Mouse (Mus musculus) embryonic facial prominence, embryonic 11.5 days (tissue): ENCODE measurements at regions not wholly inside any gene's neighbourhood (a gene's known extent, or its start where the extent isn't known, plus 50 kb on each side); places are given as distances from the start of the nearest gene placed in this dataset.

Source experiments
- ATAC-seq: fragments of 200-750 bp; cut with Nextera tagmentation; replicated peaks from 2 replicates; pipeline ENCODE4 v1.8.0; 2017; ENCODE audit warnings: low read depth; ENCODE audit not compliant: insufficient number of reproducible peaks, low FRiP score, low TSS enrichment
- DNase-seq: peaks from one replicate; pipeline ENCODE4 v3.0.0-alpha.2; 2015; ENCODE audit warnings: low spot score
- H3K27ac ChIP-seq: fragments of 300-500 bp; sonication (generic); replicated peaks from 2 replicates; pipeline ENCODE4 v1.5.1; 2014; ENCODE audit warnings: mild to moderate bottlenecking, low read depth, low read length, control low read depth
- H3K27me3 ChIP-seq: fragments of 300-500 bp; sonication (generic); 2 replicates; pipeline ENCODE4 v1.6.1; 2014; ENCODE audit warnings: mild to moderate bottlenecking, low read length, moderate library complexity, mixed read lengths; ENCODE audit not compliant: control insufficient read depth, insufficient read depth
- H3K36me3 ChIP-seq: fragments of 300-500 bp; sonication (generic); replicated peaks from 2 replicates; pipeline ENCODE4 v1.6.1; 2014; ENCODE audit warnings: low read depth, mild to moderate bottlenecking, low read length, moderate library complexity, mixed read lengths; ENCODE audit not compliant: control insufficient read depth, insufficient read depth
- H3K4me1 ChIP-seq: fragments of 300-500 bp; sonication (generic); 2 replicates; pipeline ENCODE4 v1.6.1; 2014; ENCODE audit warnings: low read length, mixed read lengths; ENCODE audit not compliant: control insufficient read depth, insufficient read depth
- H3K4me2 ChIP-seq: fragments of 300-500 bp; sonication (generic); 2 replicates; pipeline ENCODE4 v1.6.1; 2014; ENCODE audit warnings: low read depth, mild to moderate bottlenecking, control low read depth, low read length, moderate library complexity
- H3K4me3 ChIP-seq: fragments of 300-500 bp; sonication (generic); 2 replicates; pipeline ENCODE4 v1.5.1; 2014; ENCODE audit warnings: low read depth, low read length, control low read depth
- H3K9ac ChIP-seq: fragments of 300-500 bp; sonication (generic); replicated peaks from 2 replicates; pipeline ENCODE4 v1.6.1; 2014; ENCODE audit warnings: mild to moderate bottlenecking, control low read depth, low read length
- H3K9me3 ChIP-seq: fragments of 300-500 bp; sonication (generic); replicated peaks from 2 replicates; pipeline ENCODE4 v1.6.1; 2016; ENCODE audit warnings: mild to moderate bottlenecking, low read length, inconsistent platforms, mixed read lengths; ENCODE audit not compliant: control insufficient read depth
- WGBS: fragments of 180-500 bp; shearing (Covaris S2); extraction: QIAGEN DNeasy Blood & Tissue Kit; methylation state at CpG from one replicate; pipeline ENCODE4 v1.1.7; 2014; 5-methylcytosine and 5-hydroxymethylcytosine counted together

GRCm38 (mm10) chrX:108608446-108608845, 56.2 kb downstream of the Gm379 start:
- H3K4me1 ChIP-seq = no peaks in the 10 kb centered on the region
- H3K4me3 ChIP-seq = no peak overlapping the region
- no peaks in the 10 kb centered on the region for H3K36me3 ChIP-seq
- ATAC-seq (no peak), DNase-seq (no peak)
- H3K9me3 ChIP-seq = no peaks in the 10 kb centered on the region
- H3K27ac ChIP-seq = no peak overlapping the region
- H3K9ac ChIP-seq = no peak overlapping the region
- H3K27me3 ChIP-seq = no peaks in the 10 kb centered on the region
- no peak overlapping the region for H3K4me2 ChIP-seq

DNA sequence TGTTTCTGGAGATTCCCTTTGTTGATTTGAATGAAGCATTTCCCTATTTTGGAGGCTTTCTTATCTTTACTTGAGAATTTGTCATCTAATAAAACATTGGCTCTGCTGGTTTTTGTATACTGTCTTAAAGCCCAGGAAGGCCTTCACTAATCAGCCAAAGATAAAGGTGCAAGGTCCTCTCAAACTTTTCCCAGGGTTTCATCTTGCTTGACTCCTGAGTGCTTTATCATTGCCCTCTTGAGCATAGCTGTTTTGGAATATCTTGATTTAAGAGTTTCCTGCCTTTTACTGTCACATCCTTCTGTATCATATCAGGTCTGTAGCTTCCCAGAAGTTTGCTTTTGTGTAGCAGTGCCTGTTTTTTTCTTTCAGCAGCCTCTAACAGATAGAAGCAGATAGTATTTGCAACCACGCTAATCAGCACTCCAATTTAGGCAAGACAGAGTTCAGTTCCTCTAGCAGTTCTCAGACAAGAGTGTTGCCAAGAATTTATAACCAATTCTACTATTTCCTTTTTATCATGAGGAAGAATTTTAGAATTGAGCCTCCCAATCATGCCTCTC, 64.7 kb downstream of the Gm379 start:
- no peaks in the 10 kb centered on the region for H3K36me3 ChIP-seq
- H3K4me2 ChIP-seq = no peak overlapping the region
- no peaks in the 10 kb centered on the region for H3K4me1 ChIP-seq
- ATAC-seq (no peak), DNase-seq (no peak)
- H3K4me3 ChIP-seq = no peak overlapping the region
- WGBS = 77% methylated on average over 1 of the region's 1 CpGs
- no peak overlapping the region for H3K27ac ChIP-seq
- H3K9ac ChIP-seq = no peak overlapping the region
- H3K9me3 ChIP-seq = no peaks in the 10 kb centered on the region
- H3K27me3 ChIP-seq = no peaks in the 10 kb centered on the region

DNA sequence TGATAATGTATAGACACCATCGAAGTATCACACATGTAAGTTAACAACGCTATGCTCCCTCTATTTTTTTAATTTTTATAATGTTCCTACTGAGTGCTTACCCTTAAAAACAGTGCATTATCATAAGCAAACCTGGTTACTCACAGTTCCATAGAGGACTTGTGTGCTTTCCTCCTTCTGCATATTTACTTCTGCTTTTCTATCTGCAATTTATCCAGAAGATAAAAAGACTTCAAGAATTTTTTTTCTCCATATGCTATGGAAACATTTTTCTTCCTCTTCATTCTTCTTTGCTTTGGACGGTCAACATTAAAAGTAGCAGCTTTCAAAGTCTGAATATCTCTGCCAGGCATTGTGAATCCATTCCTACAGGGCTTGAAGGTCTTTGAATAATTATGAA, 102.7 kb downstream of the Gm379 start:
- H3K4me3 ChIP-seq = no peak overlapping the region
- 75% methylated on average over 3 of the region's 3 CpGs for WGBS
- no peak overlapping the region for H3K4me2 ChIP-seq
- H3K9me3 ChIP-seq = no peaks in the 10 kb centered on the region
- H3K4me1 ChIP-seq = no peaks in the 10 kb centered on the region
- no peak overlapping the region for H3K9ac ChIP-seq
- DNase-seq = no peak
- H3K36me3 ChIP-seq = no peaks in the 10 kb centered on the region
- H3K27me3 ChIP-seq = no peaks in the 10 kb centered on the region
- no peak overlapping the region for H3K27ac ChIP-seq
- ATAC-seq = no peak

GRCm38 (mm10) chrX:108543149-108543548, 121.5 kb downstream of the Gm379 start:
- ATAC-seq (no peak), DNase-seq (no peak)
- Histone ChIP-seq H3K9me3 (no peaks in the 10 kb centered on the region), H3K36me3 (no peaks in the 10 kb centered on the region), H3K27ac (no peak overlapping the region), H3K4me1 (no peaks in the 10 kb centered on the region), H3K27me3 (no peaks in the 10 kb centered on the region), H3K9ac (no peak overlapping the region), H3K4me3 (no peak overlapping the region), H3K4me2 (no peak overlapping the region)
- WGBS = 86% methylated on average over 2 of the region's 2 CpGs

DNA sequence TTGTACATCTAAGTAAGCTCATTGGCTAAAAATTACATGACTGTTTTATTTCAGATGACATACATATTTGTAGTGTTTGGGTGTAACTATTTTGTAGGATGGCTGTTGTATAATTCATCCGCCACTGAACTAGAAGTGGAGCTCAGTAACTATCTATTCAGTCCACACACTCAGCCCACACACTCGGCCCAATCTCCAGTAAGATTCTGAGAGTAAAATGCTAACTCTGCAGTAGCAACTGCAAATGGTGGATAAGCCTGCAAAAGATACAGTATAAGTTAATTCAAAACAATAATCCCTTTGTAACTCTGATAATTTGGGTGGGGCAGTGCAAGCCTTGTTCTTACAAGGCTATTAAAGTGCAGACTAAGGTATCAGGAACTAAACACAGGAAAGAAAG, 123.3 kb downstream of the Gm379 start:
- WGBS = 84% methylated on average over 2 of the region's 2 CpGs
- no peak for ATAC-seq
- Histone ChIP-seq H3K4me1 (no peaks in the 10 kb centered on the region), H3K9ac (no peak overlapping the region), H3K36me3 (no peaks in the 10 kb centered on the region), H3K27ac (no peak overlapping the region), H3K4me2 (no peak overlapping the region), H3K27me3 (no peaks in the 10 kb centered on the region), H3K4me3 (no peak overlapping the region), H3K9me3 (no peaks in the 10 kb centered on the region)
- DNase-seq = no peak

DNA sequence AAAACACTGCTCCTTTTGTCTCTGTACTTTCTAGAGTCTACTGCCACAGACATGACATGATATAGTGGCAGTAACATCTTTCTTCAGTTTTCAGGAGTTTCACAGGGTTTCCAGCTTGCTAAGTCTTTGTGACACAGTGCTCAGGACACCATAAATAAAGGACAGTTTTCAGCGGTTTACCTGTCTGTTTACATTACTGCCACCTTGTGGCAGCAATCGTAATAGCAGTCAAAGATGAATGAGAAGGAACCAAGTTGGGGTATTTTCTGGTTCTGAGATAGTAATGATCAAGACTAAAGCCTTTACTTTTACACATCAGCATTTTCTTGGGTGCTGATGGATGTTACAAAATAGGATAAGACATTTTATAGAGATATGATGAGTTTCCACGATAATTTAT, 127.7 kb downstream of the Gm379 start:
- ATAC-seq (no peak), DNase-seq (peak; percentile 62)
- Histone ChIP-seq H3K27ac (no peak overlapping the region), H3K9ac (no peak overlapping the region), H3K4me2 (no peak overlapping the region), H3K36me3 (no peaks in the 10 kb centered on the region), H3K9me3 (no peaks in the 10 kb centered on the region), H3K4me3 (no peak overlapping the region), H3K4me1 (no peaks in the 10 kb centered on the region), H3K27me3 (no peaks in the 10 kb centered on the region)
- 3% methylated on average over 3 of the region's 3 CpGs for WGBS
